Mouse (Mus musculus) MEL (cell line): ENCODE results near the gene Ccnk.

ENCODE experiments used
- CHD1 ChIP-seq: IDR thresholded peaks from 2 replicates; pipeline ENCODE4 v1.6.1; 2012; ENCODE audit warnings: low read depth, mild to moderate bottlenecking, inconsistent platforms, low read length, improper control_type of control experiment
- CTCF ChIP-seq, 3 experiments: IDR thresholded peaks in 2 of 3; conservative IDR thresholded peaks in 1 of 3; 2 replicates each; pipeline ENCODE4 v1.5.1; 2011 to 2012; ENCODE audit warnings: low read length in 3 of 3, low read depth in 2 of 3, mild to moderate bottlenecking in 2 of 3, improper control_type of control experiment in 1 of 3, inconsistent platforms in 1 of 3, mixed read lengths in 1 of 3, moderate library complexity in 1 of 3; ENCODE audit not compliant: control insufficient read depth in 1 of 3, insufficient read depth in 1 of 3, poor library complexity in 1 of 3, severe bottlenecking in 1 of 3
- E2F4 ChIP-seq: IDR thresholded peaks from 2 replicates; pipeline ENCODE4 v1.6.1; 2011; ENCODE audit warnings: low read depth, low read length, improper control_type of control experiment, borderline replicate concordance
- EP300 ChIP-seq, 2 experiments: IDR thresholded peaks; 2 replicates each; pipeline ENCODE4 v1.6.1; 2011; ENCODE audit warnings: improper control_type of control experiment in 2 of 2, low read length in 2 of 2, low read depth in 1 of 2, mild to moderate bottlenecking in 1 of 2
- HCFC1 ChIP-seq: IDR thresholded peaks from 2 replicates; pipeline ENCODE4 v1.6.1; 2012; ENCODE audit warnings: low read depth, mild to moderate bottlenecking, inconsistent platforms, low read length, improper control_type of control experiment, moderate library complexity
- KAT2A ChIP-seq: conservative IDR thresholded peaks from 2 replicates; pipeline ENCODE4 v1.6.1; 2012; ENCODE audit warnings: low read depth, low read length, improper control_type of control experiment, inconsistent platforms
- MAX ChIP-seq: IDR thresholded peaks from 2 replicates; pipeline ENCODE4 v1.6.1; 2011; ENCODE audit warnings: low read length, improper control_type of control experiment
- MAZ ChIP-seq: IDR thresholded peaks from 2 replicates; pipeline ENCODE4 v1.6.1; 2012; ENCODE audit warnings: low read depth, mild to moderate bottlenecking, inconsistent platforms, low read length, improper control_type of control experiment
- POLR2A ChIP-seq, 2 experiments: IDR thresholded peaks; 2 replicates each; pipeline ENCODE4 v1.6.1; 2011 to 2012; ENCODE audit warnings: low read length in 2 of 2, mild to moderate bottlenecking in 2 of 2, control low read depth in 1 of 2, improper control_type of control experiment in 1 of 2, low read depth in 1 of 2, moderate library complexity in 1 of 2; ENCODE audit not compliant: control insufficient read depth in 1 of 2, insufficient read depth in 1 of 2, poor library complexity in 1 of 2
- POLR2AphosphoS2 ChIP-seq: IDR thresholded peaks from 2 replicates; pipeline ENCODE4 v1.6.1; 2011; ENCODE audit warnings: low read length, improper control_type of control experiment
- RAD21 ChIP-seq: IDR thresholded peaks from 2 replicates; pipeline ENCODE4 v1.6.1; 2011; ENCODE audit warnings: mild to moderate bottlenecking, low read depth, low read length, improper control_type of control experiment
- SIN3A ChIP-seq: IDR thresholded peaks from 2 replicates; pipeline ENCODE4 v1.6.1; 2012; ENCODE audit warnings: low read length, improper control_type of control experiment, inconsistent platforms
- TAL1 ChIP-seq: IDR thresholded peaks from 2 replicates; pipeline ENCODE4 v1.6.1; 2012; ENCODE audit warnings: mild to moderate bottlenecking, inconsistent platforms, low read length, moderate library complexity, mixed read lengths
- USF1 ChIP-seq: IDR thresholded peaks from 2 replicates; pipeline ENCODE4 v1.6.1; 2014; ENCODE audit warnings: low read depth, mild to moderate bottlenecking, inconsistent platforms, low read length, improper control_type of control experiment, moderate library complexity

GRCm38 (mm10) chr12:108193878-108194277 lies 14.5 kb downstream of the Ccnk start:
- TF ChIP-seq EP300 (IDR thresholded peaks at IDR 0.05; ENCODE audit: low read depth in 1 of 2, low read length in 2 of 2): no peak
- no peak for TF ChIP-seq MAX
- no peak for TF ChIP-seq USF1
- TF ChIP-seq POLR2AphosphoS2: no peak
- TF ChIP-seq CTCF (IDR thresholded peaks at IDR 0.05 in 2 of 3, conservative IDR thresholded peaks at IDR 0.05 in 1 of 3; ENCODE audit: control insufficient read depth in 1 of 3, insufficient read depth in 1 of 3, low read depth in 2 of 3, low read length in 3 of 3, poor library complexity in 1 of 3, severe bottlenecking in 1 of 3): no peak
- TF ChIP-seq RAD21: no peak
- TF ChIP-seq TAL1: no peak
- TF ChIP-seq POLR2A (IDR thresholded peaks at IDR 0.05; ENCODE audit: control insufficient read depth in 1 of 2, insufficient read depth in 1 of 2, low read depth in 1 of 2, low read length in 2 of 2, poor library complexity in 1 of 2): no peak
- no peak for TF ChIP-seq CHD1
- TF ChIP-seq KAT2A: no peak
- TF ChIP-seq E2F4: no peak
- no peak for TF ChIP-seq MAZ
- TF ChIP-seq HCFC1: no peak
- no peak for TF ChIP-seq SIN3A
